Mouse (Mus musculus) heart, embryonic 14.5 days (tissue): ENCODE data around the gene D430019H16Rik. TPM values are rescaled to one million over a fixed set of nuclear protein-coding genes. Genes with fewer than 3 reads are reported as not detected.

Experiments
- ATAC-seq: fragments of 200-750 bp; cut with Nextera tagmentation; 2 replicates; pipeline ENCODE4 v1.8.0; 2017; ENCODE audit warnings: low read depth, moderate TSS enrichment; ENCODE audit not compliant: insufficient number of reproducible peaks, insufficient read depth, low FRiP score
- H3K27ac ChIP-seq, 2 experiments: fragments of 200-500 bp in 1 of 2; fragments of 300-500 bp in 1 of 2; sonication (generic) in 1 of 2; replicated peaks in 1 of 2; 2 replicates each; pipeline ENCODE4 v1.5.1; 2012 to 2014; ENCODE audit warnings: low read depth in 2 of 2, low read length in 2 of 2, control low read depth in 1 of 2, mild to moderate bottlenecking in 1 of 2, mixed read lengths in 1 of 2; ENCODE audit not compliant: control insufficient read depth in 1 of 2, insufficient read depth in 1 of 2
- H3K27me3 ChIP-seq: fragments of 300-500 bp; sonication (generic); 2 replicates; pipeline ENCODE4 v1.6.1; 2014; ENCODE audit warnings: mild to moderate bottlenecking, low read length, control low read depth; ENCODE audit not compliant: control insufficient read depth, insufficient read depth
- H3K36me3 ChIP-seq: fragments of 300-500 bp; sonication (generic); 2 replicates; pipeline ENCODE4 v1.6.1; 2014; ENCODE audit warnings: mild to moderate bottlenecking, control low read depth, low read length, mixed read lengths; ENCODE audit not compliant: control insufficient read depth, insufficient read depth
- H3K4me1 ChIP-seq, 2 experiments: fragments of 200-500 bp in 1 of 2; fragments of 300-500 bp in 1 of 2; sonication (generic) in 1 of 2; 2 replicates each; pipeline ENCODE4 v1.6.1; 2012 to 2014; ENCODE audit warnings: low read length in 2 of 2, control low read depth in 1 of 2, mixed read lengths in 1 of 2; ENCODE audit not compliant: control insufficient read depth in 2 of 2, insufficient read depth in 2 of 2
- H3K4me2 ChIP-seq: fragments of 300-500 bp; sonication (generic); 2 replicates; pipeline ENCODE4 v1.6.1; 2014; ENCODE audit warnings: mild to moderate bottlenecking, low read length
- H3K4me3 ChIP-seq, 2 experiments: fragments of 200-500 bp in 1 of 2; fragments of 300-500 bp in 1 of 2; sonication (generic) in 1 of 2; 2 replicates each; pipeline ENCODE4 v1.5.1; 2012 to 2014; ENCODE audit warnings: low read length in 2 of 2, mild to moderate bottlenecking in 2 of 2, control low read depth in 1 of 2, low read depth in 1 of 2, moderate library complexity in 1 of 2; ENCODE audit not compliant: control insufficient read depth in 1 of 2, insufficient read depth in 1 of 2
- H3K9ac ChIP-seq: fragments of 300-500 bp; sonication (generic); 2 replicates; pipeline ENCODE4 v1.6.1; 2014; ENCODE audit warnings: mild to moderate bottlenecking, low read length
- H3K9me3 ChIP-seq: fragments of 300-500 bp; sonication (generic); 2 replicates; pipeline ENCODE4 v1.6.1; 2016; ENCODE audit warnings: low read length, control low read depth; ENCODE audit not compliant: control insufficient read depth
- WGBS: fragments of 180-500 bp; shearing (Covaris S2); extraction: QIAGEN DNeasy Blood & Tissue Kit; methylation state at CpG from one replicate; pipeline ENCODE4 v1.1.7; 2014; 5-methylcytosine and 5-hydroxymethylcytosine counted together
- polyA plus RNA-seq: library from polyadenylated mRNA; unstranded; fragments of >200 nt; fragmentation: Nextera tagmentation; extraction: Ambion mirVana; gene quantifications from 2 replicates; pipeline ENCODE4 v1.2.1, GENCODE M21; 2014

Gene D430019H16Rik
- polyA plus RNA-seq, 1 experiment from 2014 or later, result 0.72 TPM

DNA sequence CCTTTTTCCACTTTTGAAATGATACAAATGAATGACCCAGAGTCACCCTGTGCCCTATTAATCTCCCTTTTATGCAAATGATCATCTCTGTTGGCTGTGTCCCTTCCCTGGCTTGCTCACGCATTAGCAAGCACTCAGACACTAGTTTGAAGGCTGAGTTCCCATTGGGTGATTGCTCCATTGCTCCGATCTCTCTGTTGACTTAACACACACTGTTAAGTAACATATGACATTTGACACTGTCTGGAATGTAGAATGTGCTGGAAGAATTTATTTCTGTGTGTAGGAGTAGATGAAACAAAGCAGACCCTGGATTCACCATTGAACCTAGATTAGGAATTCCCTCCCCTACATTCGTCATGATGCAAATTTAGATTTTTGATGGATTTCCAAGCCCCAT is 20.8 kb upstream of the D430019H16Rik start:
- 54% methylated on average over 3 of the region's 3 CpGs for WGBS
- no peak for ATAC-seq
- no peaks in the 10 kb centered on the region for H3K9me3 ChIP-seq

DNA sequence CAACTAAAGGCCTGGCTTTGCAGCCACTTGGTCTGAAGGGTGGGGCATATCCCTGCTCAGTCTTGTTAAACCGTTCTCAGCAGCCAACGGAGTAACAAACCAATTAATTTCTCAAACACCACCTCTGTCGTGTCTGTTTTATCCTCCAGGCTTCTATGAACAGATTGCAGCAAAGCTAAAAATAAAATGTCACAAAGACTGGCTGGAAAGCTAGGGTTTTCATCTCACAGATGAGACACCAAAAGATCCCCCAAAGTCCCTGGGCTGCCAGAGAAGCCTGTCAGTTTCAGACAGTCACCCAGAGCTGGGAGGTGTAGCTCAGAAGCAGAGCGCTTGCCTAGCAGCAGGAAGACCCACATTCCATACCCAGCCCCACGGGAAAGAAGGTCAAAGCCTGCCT is 15.4 kb upstream of the D430019H16Rik start:
- H3K9me3 ChIP-seq, result no peaks in the 10 kb centered on the region
- WGBS, result 41% methylated on average over 5 of the region's 5 CpGs
- no peak overlapping the region for H3K27ac ChIP-seq

More for the DNA sequence above, 20.8 kb upstream of the D430019H16Rik start:
- H3K4me3 ChIP-seq, result no peak overlapping the region
- H3K27ac ChIP-seq, result no peak overlapping the region
- H3K27me3 ChIP-seq, result no peaks in the 10 kb centered on the region; the same call in 1 of the 2 replicates
- H3K9ac ChIP-seq, result no peak overlapping the region
- no peaks in the 10 kb centered on the region for H3K4me1 ChIP-seq
- H3K4me2 ChIP-seq, result no peak overlapping the region
- no peaks in the 10 kb centered on the region for H3K36me3 ChIP-seq

DNA sequence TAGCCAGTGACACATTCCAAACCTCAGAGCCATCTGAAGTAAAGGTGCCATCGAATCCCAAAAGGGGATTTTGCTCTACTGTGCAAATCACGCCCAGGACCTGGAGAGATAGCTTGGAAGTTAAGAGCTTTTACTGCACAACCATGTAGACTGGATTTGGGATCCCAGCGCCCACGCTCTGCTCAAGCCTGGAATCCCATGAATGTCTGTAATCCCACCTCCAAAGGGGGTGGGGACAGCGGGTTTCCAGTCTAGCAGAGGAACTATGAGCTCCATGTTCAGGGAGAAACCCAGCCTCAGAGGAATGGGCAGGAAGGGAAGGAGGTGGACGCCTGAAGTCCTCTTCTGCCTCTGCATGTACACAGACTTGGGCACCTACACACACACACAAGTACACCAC is 13.7 kb upstream of the D430019H16Rik start:
- no peaks in the 10 kb centered on the region for H3K4me1 ChIP-seq
- H3K36me3 ChIP-seq, result no peaks in the 10 kb centered on the region
- no peak overlapping the region for H3K27ac ChIP-seq
- no peaks in the 10 kb centered on the region; the same call in 1 of the 2 replicates for H3K27me3 ChIP-seq
- no peak overlapping the region for H3K4me2 ChIP-seq
- H3K9ac ChIP-seq, result no peak overlapping the region
- H3K4me3 ChIP-seq, result no peak overlapping the region
- WGBS, result 54% methylated on average over 6 of the region's 6 CpGs
- ATAC-seq, result no peak
- H3K9me3 ChIP-seq, result no peaks in the 10 kb centered on the region

More for the DNA sequence above, 15.4 kb upstream of the D430019H16Rik start:
- Histone ChIP-seq H3K9ac (no peak overlapping the region), H3K27me3 (no peaks in the 10 kb centered on the region; the same call in 1 of the 2 replicates), H3K36me3 (no peaks in the 10 kb centered on the region), H3K4me3 (no peak overlapping the region), H3K4me1 (no peaks in the 10 kb centered on the region), H3K4me2 (no peak overlapping the region)
- ATAC-seq, result no peak

DNA sequence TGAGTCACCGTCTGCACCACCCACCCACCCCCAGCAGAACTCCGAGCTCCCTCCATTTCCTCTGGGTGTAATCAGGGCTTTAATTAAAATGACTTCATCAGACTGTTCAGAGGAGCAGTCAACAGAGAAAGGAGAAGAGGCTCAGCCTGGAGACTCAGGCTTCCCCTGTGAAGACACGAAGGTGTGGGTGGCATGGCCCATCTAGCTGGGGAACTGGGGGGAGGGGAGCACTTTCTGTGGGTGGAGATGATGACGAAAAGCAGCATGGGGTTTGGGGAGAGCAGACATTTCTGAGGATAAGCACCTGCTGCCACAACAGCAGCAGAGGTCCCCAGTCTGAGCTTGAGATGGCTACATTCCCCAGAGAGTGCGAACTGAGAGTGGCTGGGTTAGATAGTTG is 10.1 kb upstream of the D430019H16Rik start:
- H3K27ac ChIP-seq, result no peak overlapping the region
- WGBS, result 63% methylated on average over 5 of the region's 5 CpGs
- no peaks in the 10 kb centered on the region for H3K4me1 ChIP-seq
- no peaks in the 10 kb centered on the region for H3K36me3 ChIP-seq
- no peak overlapping the region for H3K4me3 ChIP-seq
- no peak overlapping the region for H3K9ac ChIP-seq
- H3K27me3 ChIP-seq, result no peaks in the 10 kb centered on the region
- H3K4me2 ChIP-seq, result no peak overlapping the region
- H3K9me3 ChIP-seq, result no peaks in the 10 kb centered on the region
- no peak for ATAC-seq

DNA sequence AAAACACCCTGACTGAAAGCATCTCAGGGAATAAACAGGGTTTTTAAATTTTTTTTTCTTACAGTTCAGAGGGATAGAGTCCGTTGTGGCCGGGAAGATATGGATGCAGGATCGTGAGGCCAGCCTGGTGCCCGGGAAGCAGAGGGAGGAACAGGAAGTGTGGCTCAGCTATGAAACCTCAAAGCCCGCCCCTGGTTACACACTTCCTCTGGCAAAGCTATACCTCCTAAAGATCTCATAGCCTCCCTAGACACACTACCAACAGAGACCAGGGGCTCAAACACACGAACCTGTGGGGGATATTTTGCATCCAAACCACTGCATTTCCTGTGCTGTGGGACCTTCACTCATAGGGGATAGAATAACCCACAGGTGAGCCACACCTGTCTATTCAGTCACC is 7.9 kb upstream of the D430019H16Rik start:
- Histone ChIP-seq H3K27me3 (no peaks in the 10 kb centered on the region), H3K4me3 (no peak overlapping the region), H3K4me1 (no peaks in the 10 kb centered on the region), H3K9me3 (no peaks in the 10 kb centered on the region), H3K27ac (no peak overlapping the region), H3K9ac (no peak overlapping the region), H3K36me3 (no peaks in the 10 kb centered on the region), H3K4me2 (no peak overlapping the region)
- 57% methylated on average over 6 of the region's 6 CpGs for WGBS
- ATAC-seq, result no peak

DNA sequence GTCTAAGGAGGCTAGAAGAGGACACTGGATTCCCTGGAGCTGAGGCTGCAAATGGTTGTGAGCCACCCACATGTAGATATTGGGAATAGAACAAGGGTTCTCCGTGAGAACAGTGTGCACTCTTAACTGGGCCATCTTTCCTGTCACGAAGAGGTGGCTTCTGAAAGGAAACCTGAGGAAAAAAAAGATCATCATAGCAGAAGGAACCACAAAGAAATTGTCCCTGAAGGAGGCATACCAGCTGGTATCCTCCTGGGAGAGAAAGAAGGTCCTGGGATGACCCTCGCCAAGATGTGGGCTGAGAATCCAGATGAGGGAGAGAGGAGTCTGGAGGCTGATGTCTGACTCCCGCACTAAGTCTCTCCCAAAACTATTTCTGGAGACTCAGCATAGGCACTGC is 4.4 kb upstream of the D430019H16Rik start:
- no peak overlapping the region for H3K4me2 ChIP-seq
- peaks cover 4 to 7% of the 10 kb centered on the region in 2 experiments; a peak in 2 of 4 replicates for H3K4me1 ChIP-seq
- no peak overlapping the region for H3K9ac ChIP-seq
- no peak overlapping the region for H3K4me3 ChIP-seq
- 0 out of 2 replicates have a peak, but pooled peaks cover 3% of the 10 kb centered on the region for H3K27me3 ChIP-seq
- 50% methylated on average over 4 of the region's 4 CpGs for WGBS
- no peak for ATAC-seq
- no peaks in the 10 kb centered on the region for H3K9me3 ChIP-seq
- H3K27ac ChIP-seq, result no peak overlapping the region
- no peaks in the 10 kb centered on the region for H3K36me3 ChIP-seq

DNA sequence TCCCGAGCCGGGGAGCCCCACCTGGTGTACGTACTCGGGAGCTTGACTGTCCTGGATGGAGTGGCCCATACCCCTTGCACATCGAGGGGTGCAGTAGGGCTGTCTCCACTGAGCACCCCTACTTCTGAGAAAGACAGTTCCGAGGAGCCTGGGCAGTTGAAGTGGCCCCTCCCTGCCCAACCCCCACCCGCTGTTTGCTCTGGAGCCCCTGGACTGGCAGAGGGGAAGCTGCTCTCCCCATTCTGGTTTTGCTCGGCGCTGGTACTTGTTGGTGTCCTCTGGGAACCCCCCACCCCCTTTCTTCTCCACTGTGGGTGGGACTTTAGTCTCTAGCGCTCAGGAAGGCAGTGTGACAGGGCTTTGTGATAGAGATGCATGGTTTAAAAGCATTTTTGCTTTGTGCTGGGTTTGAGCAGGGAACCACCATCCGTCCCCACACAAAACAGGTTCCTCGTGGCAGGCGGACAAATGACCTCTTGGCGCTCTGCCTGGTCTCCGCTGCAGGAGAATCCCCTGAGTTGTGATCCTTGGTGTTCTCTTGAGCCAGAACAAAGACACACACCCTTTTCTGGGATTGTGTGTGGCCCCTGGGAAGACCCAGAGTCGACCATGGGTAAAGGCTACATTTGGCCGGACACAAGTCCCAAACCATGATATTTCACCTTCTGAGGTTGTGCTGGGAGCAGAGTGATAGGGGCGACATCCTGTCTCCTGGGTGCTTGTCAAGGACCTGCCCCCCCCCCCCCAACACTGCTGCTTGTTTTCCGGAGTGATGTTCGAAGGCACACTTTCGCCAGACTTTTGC is 804 bp downstream of the D430019H16Rik start:
- peak overlapping the region; percentile 53 to 54 for H3K4me3 ChIP-seq
- H3K36me3 ChIP-seq, result no peaks in the 10 kb centered on the region
- H3K27me3 ChIP-seq, result peaks cover 11% of the 10 kb centered on the region; the same call in 1 of the 2 replicates
- no peak overlapping the region for H3K27ac ChIP-seq
- H3K4me2 ChIP-seq, result peak overlapping the region; percentile 96
- WGBS, result 10% methylated on average over 21 of the region's 21 CpGs
- no peak for ATAC-seq
- peaks cover 7 to 9% of the 10 kb centered on the region in 2 experiments; a peak in 2 of 4 replicates for H3K4me1 ChIP-seq
- peak overlapping the region; percentile 69 for H3K9ac ChIP-seq
- no peaks in the 10 kb centered on the region for H3K9me3 ChIP-seq
